Mouse (Mus musculus) gastrocnemius, adult 18-20 months (tissue): Measurements from ENCODE around the gene Cenpk. TPM values are rescaled to one million over a fixed set of nuclear protein-coding genes. Genes with fewer than 3 reads are reported as not detected.
A peak's percentile ranks its signal among the peaks of the same experiment; 100 is the strongest.
"Not testable (repeated sequence)": the region's sequence is repeated elsewhere in the genome, so short reads cannot be mapped to it uniquely, and the experiment has no call there.

Source experiments
- DNase-seq: peaks from one replicate; pipeline ENCODE4 v3.0.0; 2021; ENCODE audit warnings: low spot score
- long read RNA-seq, 2 experiments: library from polyadenylated mRNA; stranded (forward); transcript quantifications; one replicate each; pipeline ENCODE4 v2.0.0; 2021
- total RNA-seq, 2 experiments: library from RNA; stranded (reverse); gene quantifications; 2 replicates each; pipeline ENCODE4 v1.2.3; 2021

Gene Cenpk
- total RNA-seq, result under 1 TPM; 0.25 to 0.50 TPM
- long read RNA-seq, experiment 1, result 0 reads
- long read RNA-seq, experiment 2, partial matches to known transcripts, result 0 of 1 reads
- long read RNA-seq, experiment 2, other reads (novel, unspliced or antisense), result 1 of 1 reads

DNA sequence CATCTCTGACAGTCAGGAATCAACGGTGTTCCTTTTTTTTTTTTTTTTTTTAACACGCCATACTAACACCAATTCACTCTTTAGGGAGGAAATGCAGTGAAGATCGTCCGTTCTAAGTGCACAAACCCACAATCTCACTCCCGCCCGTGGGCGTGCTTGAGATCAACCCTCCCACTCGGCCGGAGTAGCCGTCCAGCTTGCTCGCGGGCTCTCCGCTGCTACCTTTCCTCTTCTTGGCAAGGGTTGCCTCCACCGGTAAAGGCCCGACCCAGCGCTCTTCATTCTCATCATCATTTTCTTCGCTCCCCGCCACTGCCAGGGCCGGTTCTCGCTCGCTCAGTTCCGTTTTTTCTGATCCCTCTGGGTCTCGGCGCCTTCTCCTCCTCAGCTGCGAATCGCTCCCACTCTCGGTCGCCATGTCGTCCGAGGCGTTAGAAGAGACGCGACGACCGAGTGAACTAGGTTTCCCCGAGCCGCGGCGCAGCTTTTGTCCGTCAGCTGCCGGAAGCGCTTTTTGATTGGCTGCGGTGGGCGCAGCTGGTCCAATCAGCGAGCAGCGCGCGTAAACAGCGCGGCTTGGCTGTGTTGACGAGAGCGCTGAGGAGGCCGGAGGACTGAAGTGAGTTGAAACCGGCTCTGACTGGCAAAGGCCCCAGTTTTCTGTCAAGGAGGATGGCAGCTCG is at the start of gene Cenpk, which contains the start of gene Ppwd1:
Gene Cenpk, plus strand, starts transcription at position 228 of the 683 bp plus-strand sequence.
Gene Ppwd1, minus strand, starts transcription at position 460 of the 683 bp plus-strand sequence.
- peak; percentile 95 for DNase-seq

DNA sequence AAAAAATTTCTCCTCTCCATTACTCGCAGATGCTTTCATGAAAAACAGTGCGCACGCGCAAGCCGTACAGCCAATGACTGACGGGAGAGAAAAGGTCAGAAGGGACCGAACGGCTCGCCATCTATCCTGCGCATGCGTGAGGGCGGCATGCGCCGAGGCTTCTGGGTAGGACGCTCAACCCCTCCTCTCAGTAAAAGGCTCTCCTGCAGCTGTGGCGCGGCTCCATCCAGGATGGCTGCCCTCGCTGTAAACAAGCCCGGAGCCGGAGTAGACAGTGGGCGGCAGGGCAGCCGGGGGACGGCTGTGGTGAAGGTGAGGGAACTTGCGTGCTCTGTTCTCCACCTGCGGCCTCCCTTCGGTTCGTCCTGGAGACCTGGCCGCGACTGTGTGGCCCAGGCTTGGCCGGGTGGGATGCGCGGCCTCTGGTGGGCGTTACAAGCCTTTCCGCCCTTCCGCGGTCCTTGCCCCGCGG is 49.7 kb upstream of the Cenpk start, which contains the start of gene Trim23:
Gene Trim23, plus strand, starts transcription at position 148 of the 472 bp plus-strand sequence.
- peak; percentile 97 for DNase-seq

DNA sequence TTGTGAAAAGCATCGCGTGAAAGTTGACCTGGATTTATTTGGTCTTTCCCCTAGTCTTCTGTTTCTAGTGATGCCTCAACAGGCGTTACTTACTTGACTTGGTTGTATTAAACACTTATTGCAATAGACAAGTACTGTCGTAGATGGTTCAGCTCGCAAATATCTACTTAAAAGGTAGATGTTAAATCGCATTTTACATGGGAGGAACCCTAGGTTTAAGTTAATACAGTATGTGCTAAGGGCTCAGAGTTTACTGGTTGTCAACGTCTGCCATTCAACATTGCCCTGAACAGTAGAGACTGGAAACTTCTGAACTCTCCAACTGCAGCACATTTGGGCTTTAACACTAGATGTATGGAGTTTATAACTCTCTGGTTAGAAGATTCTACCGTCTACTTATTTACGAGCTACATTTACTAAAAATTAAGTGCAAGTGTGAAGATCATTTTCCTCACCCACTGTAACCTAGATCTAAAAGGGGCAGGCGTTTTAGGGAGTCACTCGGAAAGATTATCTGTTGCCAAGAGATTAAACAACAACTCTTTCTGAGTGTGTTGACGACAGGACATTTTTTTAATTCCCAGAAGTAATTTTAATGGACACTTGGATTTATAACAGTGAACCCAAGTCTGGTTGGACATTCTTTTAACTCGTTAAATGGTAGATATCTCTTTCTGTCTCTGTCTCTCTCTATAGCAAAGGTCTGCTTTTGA is 49.1 kb upstream of the Cenpk start:
- DNase-seq, result no peak

DNA sequence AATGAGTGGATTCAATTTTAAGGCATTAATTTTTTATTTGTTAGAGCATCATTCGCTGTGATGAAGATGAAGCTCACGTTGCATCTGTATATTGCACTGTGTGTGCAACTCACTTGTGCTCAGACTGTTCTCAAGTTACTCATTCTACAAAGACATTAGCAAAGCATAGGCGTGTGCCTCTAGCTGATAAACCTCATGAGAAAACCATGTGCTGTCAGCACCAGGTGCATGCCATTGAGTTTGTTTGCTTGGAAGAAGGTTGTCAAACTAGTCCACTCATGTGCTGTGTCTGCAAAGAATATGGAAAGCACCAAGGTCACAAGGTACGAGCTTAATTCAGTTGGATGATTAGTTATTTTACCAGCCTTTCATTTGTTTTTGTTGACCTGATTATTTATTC is 41.1 kb upstream of the Cenpk start:
- DNase-seq, result no peak

DNA sequence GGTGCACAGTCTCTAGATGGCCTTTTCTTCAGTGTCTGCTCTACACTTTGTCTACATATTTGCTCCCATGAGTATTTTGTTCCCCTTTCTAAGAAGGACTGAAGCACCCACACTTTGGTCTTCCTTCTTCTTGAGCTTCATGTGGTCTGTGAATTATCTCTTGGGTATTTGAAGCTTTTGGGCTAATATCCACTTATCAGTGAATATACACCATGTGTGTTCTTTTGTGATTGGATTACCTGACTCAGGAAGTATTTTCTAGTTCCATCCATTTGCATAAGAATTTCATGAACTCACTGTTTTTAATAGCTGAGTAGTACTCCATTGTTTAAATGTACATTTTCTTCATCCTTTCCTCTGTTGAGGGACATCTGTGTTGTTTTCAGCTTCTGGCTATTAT is 32.5 kb upstream of the Cenpk start:
- not testable (repeated sequence) for DNase-seq

DNA sequence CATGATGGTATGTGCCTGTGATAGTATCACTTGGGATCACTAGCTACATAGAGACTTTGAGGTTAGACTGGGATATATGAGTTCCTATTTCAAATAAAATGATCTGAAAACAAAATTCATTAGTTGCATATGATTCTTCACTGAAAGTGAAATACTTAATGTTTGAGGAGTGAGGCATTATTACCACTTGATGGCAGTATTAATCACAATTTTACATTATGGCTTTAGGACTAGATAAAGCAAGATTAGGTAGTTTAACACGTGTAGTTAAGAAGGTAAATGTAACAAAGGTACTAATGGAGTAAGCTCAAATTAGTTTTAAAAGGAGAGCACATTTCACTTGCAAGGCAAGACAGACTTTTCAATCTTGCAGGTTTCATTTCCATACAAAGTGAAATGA is 24.1 kb upstream of the Cenpk start:
- DNase-seq, result no peak

DNA sequence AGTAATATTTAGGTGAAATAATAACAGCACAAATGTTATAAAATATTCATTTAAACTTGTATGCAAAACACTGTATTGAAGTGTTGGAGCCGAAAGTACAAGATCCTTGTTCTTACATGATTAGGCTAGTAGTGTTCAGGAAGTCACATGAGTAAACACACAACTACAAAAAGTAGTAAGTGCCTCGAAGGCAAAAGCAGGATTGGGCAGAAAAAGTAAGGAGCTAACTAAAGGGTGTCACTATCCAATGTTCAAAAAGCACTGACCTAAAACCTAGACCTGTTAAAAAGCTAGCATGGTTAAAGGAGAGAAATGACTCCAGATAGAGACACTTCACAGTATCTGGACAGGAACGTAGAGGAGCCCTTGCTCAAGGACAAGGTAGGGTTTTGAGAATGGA is 933 bp upstream of the Cenpk start:
- no peak for DNase-seq

DNA sequence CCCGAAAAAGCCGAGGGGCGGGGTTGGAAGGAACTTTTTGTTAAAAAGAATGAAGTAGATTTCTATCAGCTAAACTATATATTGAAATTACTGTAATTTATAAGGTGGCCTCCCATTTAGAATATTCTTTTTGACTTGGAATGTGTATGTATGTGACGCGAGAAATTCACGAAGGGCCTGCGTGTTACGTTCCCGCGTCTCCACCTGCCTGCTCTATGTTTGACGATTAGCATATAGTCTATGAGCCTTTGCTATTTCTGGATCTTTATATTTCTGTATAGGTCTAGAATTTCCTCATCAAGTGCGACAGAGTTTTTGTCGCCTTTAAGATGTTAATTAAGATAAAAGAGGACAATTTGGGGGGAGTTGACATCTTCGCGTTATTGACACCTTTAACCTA is 770 bp downstream of the Cenpk start:
- DNase-seq, result no peak

DNA sequence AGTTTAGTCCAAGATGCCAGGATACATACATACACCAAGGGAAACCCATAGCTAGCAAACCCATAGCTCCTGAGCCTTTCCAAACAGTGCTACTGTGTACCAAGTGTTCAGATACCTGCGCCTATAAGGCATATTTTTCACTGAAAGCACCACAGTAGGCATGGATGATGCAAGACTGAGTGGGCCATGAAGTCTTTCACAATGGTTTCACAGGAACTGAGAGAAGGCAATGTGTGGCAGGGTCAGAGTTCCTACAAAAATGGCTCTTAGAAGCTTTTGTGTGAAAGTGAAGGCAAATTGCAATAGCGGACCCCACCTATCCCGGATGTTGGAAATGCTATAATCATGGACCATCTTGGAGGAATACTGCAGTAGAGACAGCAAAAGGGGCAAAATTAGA is 30.6 kb downstream of the Cenpk start:
- no peak for DNase-seq

DNA sequence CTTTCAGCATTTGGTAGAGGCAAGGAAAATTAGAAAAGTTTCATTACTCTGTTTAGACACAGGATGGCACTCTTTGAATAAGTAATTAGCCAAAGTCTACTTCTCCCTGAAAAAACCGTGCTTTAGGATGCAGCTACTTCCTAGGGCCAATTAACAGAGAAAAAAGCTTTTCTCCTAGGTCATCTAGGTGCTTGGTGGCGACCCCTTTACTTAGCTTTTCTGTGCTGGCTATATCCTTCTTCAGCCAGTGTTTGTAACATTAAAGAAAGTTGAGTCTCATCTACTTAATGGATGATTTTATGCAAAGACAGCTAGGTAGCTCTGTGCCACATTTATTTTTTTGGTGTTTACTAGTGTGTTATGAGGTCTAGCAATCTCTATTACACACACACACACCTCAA is 56.6 kb downstream of the Cenpk start:
- DNase-seq, result peak; percentile 16

DNA sequence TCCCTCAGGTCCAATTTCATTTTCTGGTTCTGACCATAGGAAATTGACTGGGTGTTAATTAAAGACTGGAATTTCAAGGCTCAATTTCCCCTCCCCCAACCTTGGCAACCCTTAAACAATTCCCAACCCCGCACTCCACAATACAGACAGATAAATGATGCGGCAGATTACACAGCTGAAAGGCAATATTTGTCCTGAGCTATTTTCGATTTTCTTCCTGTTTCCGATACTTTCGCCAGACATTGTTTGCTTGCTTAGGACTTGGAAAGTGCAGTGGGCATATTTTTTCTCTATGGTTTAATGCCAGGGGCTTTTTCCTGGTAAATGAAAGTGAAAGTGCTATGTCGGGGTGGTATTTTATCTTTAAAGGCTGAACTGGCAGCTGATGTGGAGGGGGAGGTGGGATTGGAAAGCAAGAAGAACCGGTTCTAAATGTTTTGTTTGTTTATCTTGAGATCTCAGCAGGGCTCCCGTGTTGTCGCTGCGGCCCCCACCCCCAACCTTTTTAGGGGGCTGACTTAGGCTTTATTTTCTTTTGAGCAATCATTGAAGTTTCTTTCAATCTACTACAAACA is 57.4 kb downstream of the Cenpk start:
- DNase-seq, result peak; percentile 25

DNA sequence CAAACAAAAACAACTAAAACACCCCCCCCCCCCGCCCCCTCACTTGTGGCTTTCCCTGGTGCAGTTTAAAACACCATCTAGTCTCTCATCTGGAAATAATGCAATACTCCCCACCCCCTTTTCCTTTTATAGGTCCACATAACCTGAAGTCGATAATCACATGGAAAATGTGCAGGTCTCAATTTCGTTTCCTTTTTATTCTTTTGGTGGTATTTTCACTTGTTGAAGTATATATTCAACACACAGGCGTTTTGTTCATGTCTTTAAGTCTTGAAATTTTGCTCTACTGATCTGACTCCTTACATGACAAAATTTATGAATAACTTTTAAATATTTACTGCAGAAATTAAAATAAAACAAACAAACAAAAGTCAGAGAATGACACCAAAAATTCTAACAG is 57.9 kb downstream of the Cenpk start:
- DNase-seq, result peak; percentile 5

DNA sequence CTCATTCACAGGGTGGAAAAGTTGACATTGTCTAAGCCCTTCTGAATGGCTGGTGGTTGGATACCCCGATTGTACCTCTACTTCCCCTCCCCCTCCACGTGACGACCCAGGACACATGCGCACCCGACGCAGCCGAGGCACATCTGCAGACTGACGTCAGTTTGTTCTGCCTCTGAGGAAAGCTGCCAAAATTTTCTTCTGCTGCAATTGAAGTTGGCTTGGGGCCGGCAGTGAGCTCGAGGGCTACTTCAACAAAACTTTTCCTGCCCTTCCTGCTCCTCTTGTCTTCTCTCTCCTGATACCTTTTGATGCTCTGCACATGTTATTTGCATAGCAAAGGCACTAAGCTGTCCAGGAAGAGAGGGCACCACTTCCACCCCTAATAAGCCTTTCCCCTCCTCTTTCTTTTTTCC is 58.5 kb downstream of the Cenpk start:
- DNase-seq, result peak; percentile 95

DNA sequence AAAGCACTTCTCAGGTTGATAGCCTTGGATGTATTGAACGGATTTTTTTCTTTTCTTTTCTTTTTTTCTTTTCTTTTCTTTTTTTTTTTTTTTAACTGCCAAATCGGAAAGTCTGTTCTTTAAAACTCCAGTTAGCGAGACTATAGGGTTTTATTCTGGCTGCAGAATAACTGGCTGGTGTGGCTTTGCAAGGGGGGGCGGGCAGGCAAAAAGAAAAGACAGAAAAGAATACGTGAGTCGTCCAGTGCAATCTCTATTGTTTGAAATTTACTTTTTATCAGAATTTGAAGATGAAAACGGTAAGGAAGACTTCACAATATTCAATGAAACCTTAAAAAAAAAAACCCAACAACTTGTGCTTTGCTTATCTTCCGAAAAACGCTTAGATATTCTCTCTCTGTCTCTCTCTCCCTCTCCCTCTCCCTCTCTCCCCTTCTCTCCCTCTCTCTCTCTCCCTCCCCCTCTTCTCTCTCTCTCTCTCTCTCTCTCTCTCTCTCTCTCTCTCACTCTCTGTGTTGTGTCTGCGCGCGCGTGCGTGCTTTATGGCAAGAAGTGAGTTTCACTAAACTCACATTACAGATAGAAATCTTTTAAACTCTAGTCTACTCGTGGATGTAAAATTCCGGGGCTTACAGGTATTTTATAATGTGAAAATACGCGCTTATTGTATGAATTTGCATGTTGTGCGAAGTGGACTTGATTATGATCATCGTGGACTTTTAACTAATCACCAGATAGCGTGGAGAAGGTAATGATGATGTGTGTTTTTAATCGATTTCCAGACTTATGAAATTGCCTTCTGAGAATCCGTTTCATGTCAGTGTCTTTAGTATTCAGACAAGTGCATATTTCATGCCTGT is 59.2 kb downstream of the Cenpk start, which contains the start of gene Adamts6:
Gene Adamts6, plus strand, starts transcription at position 470 of the 860 bp plus-strand sequence.
- peak; percentile 8 for DNase-seq

DNA sequence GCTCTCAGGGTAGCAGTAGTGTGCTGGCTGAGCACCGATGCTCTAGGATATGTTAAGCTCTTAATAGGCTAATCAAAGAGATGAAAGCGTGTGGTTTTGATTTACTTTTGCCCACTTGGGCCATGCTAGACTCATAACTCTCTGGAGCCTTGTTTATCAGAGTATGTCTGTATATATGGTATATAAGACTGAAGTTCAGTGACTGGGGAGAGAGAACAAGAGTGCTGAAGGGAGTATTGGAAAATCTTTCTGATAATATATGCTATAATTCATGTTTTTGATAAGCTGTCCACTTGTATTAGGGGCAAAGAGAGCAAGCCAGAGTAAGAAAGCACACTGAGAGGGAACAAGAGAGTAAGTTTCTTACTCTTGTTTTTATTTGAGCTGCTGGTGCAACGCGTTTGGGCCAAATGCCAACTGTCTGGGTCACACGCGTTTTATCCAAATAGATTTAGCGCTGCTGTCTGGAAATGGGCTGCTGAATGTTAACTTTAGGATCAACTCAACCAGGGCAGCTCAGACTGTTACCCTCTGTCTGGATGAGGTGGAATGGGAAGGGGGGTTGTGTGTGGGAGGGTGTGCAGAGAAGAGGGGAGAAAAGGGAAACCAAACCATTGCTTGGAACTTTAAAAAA is 59.9 kb downstream of the Cenpk start:
- peak; percentile 72 for DNase-seq

DNA sequence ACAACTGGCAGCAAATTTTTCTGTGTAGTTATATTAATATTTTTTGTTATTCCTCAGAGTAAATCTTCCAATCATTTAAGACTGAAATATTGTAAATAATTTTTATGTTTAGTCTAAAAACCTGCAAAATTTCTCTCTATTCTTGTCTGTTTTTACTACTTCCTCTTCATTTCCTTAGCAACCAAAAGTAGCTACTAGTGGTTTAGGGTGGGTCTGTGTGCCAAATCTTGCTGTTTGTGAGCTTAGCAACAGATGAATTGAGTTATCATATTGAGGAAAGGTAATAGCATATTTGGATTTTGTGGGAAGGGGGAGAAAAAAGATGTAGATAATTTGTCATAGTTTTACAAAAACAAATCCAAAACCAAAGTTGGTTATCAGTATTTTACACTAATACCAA is 60.8 kb downstream of the Cenpk start:
- DNase-seq, result no peak

DNA sequence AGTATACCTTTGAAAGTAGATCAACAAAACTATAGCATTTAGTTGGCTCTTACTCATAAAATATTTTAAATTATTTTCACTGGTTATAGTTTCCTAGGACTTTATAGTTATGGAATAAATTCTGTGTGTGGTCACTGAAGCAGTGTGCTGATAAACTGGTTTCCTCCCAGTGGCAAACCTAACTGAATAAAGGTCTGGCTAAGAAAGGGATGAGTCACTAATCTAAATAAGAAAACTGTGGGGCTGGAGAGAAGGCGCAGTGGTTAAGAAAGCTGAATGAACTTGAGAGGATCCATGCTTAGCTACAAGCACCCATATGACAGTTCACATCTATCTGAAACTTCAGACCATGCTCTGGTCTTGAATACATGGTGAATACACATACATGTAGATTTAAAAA is 67.1 kb downstream of the Cenpk start:
- no peak for DNase-seq
